Mouse (Mus musculus) liver, adult 2 months (tissue): ENCODE data around the gene Dhx30.

Experiments
- CTCF ChIP-seq: fragments of 200-500 bp; IDR thresholded peaks from 2 replicates; pipeline ENCODE4 v1.5.1; 2011; ENCODE audit warnings: low read depth, low read length, control low read depth
- POLR2A ChIP-seq: fragments of 200-500 bp; IDR thresholded peaks from 2 replicates; pipeline ENCODE4 v1.6.1; 2011; ENCODE audit warnings: low read length, control low read depth; ENCODE audit not compliant: insufficient read depth; ENCODE audit errors: extremely low read depth

DNA sequence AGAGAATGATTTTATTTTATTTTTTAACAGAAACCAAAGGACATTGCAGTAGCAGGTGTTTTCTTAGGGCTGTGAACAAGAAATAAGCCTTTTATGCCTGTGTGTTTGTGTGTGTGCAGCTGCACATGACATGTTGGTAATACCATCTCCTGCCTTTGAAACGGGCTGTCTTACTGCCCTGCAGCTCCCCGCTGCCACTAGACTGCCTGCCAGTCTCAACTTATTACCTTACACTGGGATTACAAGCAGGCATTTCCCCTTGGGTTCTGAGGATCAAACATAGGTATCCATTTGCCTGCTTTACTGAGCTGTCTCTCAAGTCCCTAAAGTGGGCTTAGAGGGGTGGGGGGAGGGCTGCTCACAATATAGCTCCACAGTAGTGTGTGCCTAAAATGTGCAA is 56.9 kb downstream of the Dhx30 start:
- TF ChIP-seq CTCF (no peak), POLR2A (no peak)
